Mouse (Mus musculus): ENCODE measurements around the gene Armc5.

- TF ChIP-seq NANOG (IDR thresholded peaks at IDR 0.05; ENCODE audit: borderline replicate concordance, low read length) (no peak), CTCF (conservative IDR thresholded peaks at IDR 0.05; ENCODE audit: low read length) (no peak)
These were observed 28.9 kb downstream of the Armc5 start for GRCm38 (mm10) chr7:128266056-128266455.
